Mouse (Mus musculus): Measurements from ENCODE around the gene Angptl6.
"Not testable (repeated sequence)": the region's sequence is repeated elsewhere in the genome, so short reads cannot be mapped to it uniquely, and the experiment has no call there.

Angptl6 gene

GRCm38 (mm10) chr9:20837184-20837947 lies 42.2 kb downstream of the Angptl6 start:
- DNase-seq (ENCODE audit: low spot score), result no peak

- not testable (repeated sequence) for DNase-seq (ENCODE audit: low spot score)
These were observed 44.0 kb downstream of the Angptl6 start for GRCm38 (mm10) chr9:20835431-20835954.

- DNase-seq (ENCODE audit: low spot score), result no peak
These were observed 44.6 kb downstream of the Angptl6 start for GRCm38 (mm10) chr9:20834881-20835280.

- DNase-seq (ENCODE audit: low spot score), result peak; percentile 53
These were observed 48.5 kb downstream of the Angptl6 start for GRCm38 (mm10) chr9:20830901-20831643.

- DNase-seq (ENCODE audit: low spot score), result no peak
These were observed 51.4 kb downstream of the Angptl6 start for GRCm38 (mm10) chr9:20828127-20828526.

- DNase-seq (ENCODE audit: low spot score), result no peak
These were observed 53.7 kb downstream of the Angptl6 start for GRCm38 (mm10) chr9:20825781-20826180.

All from spleen, adult 12 weeks (tissue).